Mouse (Mus musculus) embryonic facial prominence, embryonic 14.5 days (tissue): Measurements from ENCODE around the gene Thrb. TPM values are rescaled to one million over a fixed set of nuclear protein-coding genes. Genes with fewer than 3 reads are reported as not detected.

ENCODE experiments used
- ATAC-seq: fragments of 200-750 bp; cut with Nextera tagmentation; 2 replicates; pipeline ENCODE4 v1.8.0; 2017; ENCODE audit warnings: low read depth, moderate number of reproducible peaks, moderate TSS enrichment
- DNase-seq: peaks from one replicate; pipeline ENCODE4 v3.0.0-alpha.2; 2015; ENCODE audit warnings: low spot score
- H3K27ac ChIP-seq: fragments of 300-500 bp; sonication (generic); replicated peaks from 2 replicates; pipeline ENCODE4 v1.5.1; 2014; ENCODE audit warnings: low read depth, mild to moderate bottlenecking, low read length, moderate library complexity
- H3K27me3 ChIP-seq: fragments of 300-500 bp; sonication (generic); replicated peaks from 2 replicates; pipeline ENCODE4 v1.6.1; 2014; ENCODE audit warnings: low read length; ENCODE audit not compliant: control insufficient read depth, insufficient read depth
- H3K36me3 ChIP-seq: fragments of 300-500 bp; sonication (generic); 2 replicates; pipeline ENCODE4 v1.6.1; 2014; ENCODE audit warnings: low read length, mixed read lengths; ENCODE audit not compliant: control insufficient read depth, insufficient read depth
- H3K4me1 ChIP-seq: fragments of 300-500 bp; sonication (generic); 2 replicates; pipeline ENCODE4 v1.6.1; 2014; ENCODE audit warnings: antibody characterized with exemption, low read length; ENCODE audit not compliant: control insufficient read depth, insufficient read depth
- H3K4me2 ChIP-seq: fragments of 300-500 bp; sonication (generic); 2 replicates; pipeline ENCODE4 v1.6.1; 2014; ENCODE audit warnings: low read depth, mild to moderate bottlenecking, low read length, moderate library complexity, mixed read lengths
- H3K4me3 ChIP-seq: fragments of 300-500 bp; sonication (generic); 2 replicates; pipeline ENCODE4 v1.5.1; 2014; ENCODE audit warnings: low read depth, mild to moderate bottlenecking, low read length
- H3K9ac ChIP-seq: fragments of 300-500 bp; sonication (generic); 2 replicates; pipeline ENCODE4 v1.6.1; 2014; ENCODE audit warnings: low read depth, mild to moderate bottlenecking, low read length, moderate library complexity, mixed read lengths
- H3K9me3 ChIP-seq: fragments of 300-500 bp; sonication (generic); 2 replicates; pipeline ENCODE4 v1.6.1; 2016; ENCODE audit warnings: low read length; ENCODE audit not compliant: control insufficient read depth
- WGBS: fragments of 180-500 bp; shearing (Covaris S2); extraction: QIAGEN DNeasy Blood & Tissue Kit; methylation state at CpG from one replicate; pipeline ENCODE4 v1.1.7; 2014; 5-methylcytosine and 5-hydroxymethylcytosine counted together
- polyA plus RNA-seq: library from polyadenylated mRNA; unstranded; fragments of >200 nt; fragmentation: Nextera tagmentation; extraction: Ambion mirVana; gene quantifications from 2 replicates; pipeline ENCODE4 v1.2.1, GENCODE M21; 2014

The Thrb gene
- polyA plus RNA-seq, 1 experiment from 2014 or later: 3.3 TPM

GRCm38 (mm10) chr14:17726906-17727305, 66.8 kb downstream of the Thrb start:
- Histone ChIP-seq H3K4me1 (no peaks in the 10 kb centered on the region), H3K4me2 (no peak overlapping the region), H3K36me3 (no peaks in the 10 kb centered on the region), H3K4me3 (no peak overlapping the region), H3K27ac (no peak overlapping the region), H3K27me3 (no peaks in the 10 kb centered on the region), H3K9ac (no peak overlapping the region), H3K9me3 (no peaks in the 10 kb centered on the region)
- no peak for DNase-seq
- no peak for ATAC-seq
- 39% methylated on average over 1 of the region's 1 CpGs for WGBS

GRCm38 (mm10) chr14:17727878-17728277, 67.8 kb downstream of the Thrb start:
- no peaks in the 10 kb centered on the region for H3K4me1 ChIP-seq
- 70% methylated on average over 4 of the region's 4 CpGs for WGBS
- H3K27me3 ChIP-seq: no peaks in the 10 kb centered on the region
- H3K9ac ChIP-seq: no peak overlapping the region
- H3K4me3 ChIP-seq: no peak overlapping the region
- H3K36me3 ChIP-seq: no peaks in the 10 kb centered on the region
- no peaks in the 10 kb centered on the region for H3K9me3 ChIP-seq
- no peak overlapping the region for H3K4me2 ChIP-seq
- ATAC-seq (no peak), DNase-seq (no peak)
- H3K27ac ChIP-seq: no peak overlapping the region

GRCm38 (mm10) chr14:17728889-17729288, 68.8 kb downstream of the Thrb start:
- no peaks in the 10 kb centered on the region for H3K27me3 ChIP-seq
- 74% methylated on average over 2 of the region's 2 CpGs for WGBS
- ATAC-seq: no peak; the same call in 1 of the 2 replicates
- H3K4me2 ChIP-seq: no peak overlapping the region
- H3K9ac ChIP-seq: no peak overlapping the region
- DNase-seq: no peak
- no peak overlapping the region for H3K4me3 ChIP-seq
- H3K36me3 ChIP-seq: no peaks in the 10 kb centered on the region
- no peak overlapping the region for H3K27ac ChIP-seq
- no peaks in the 10 kb centered on the region for H3K9me3 ChIP-seq
- H3K4me1 ChIP-seq: no peaks in the 10 kb centered on the region

- Histone ChIP-seq H3K27ac (no peak overlapping the region), H3K9ac (no peak overlapping the region), H3K4me3 (no peak overlapping the region), H3K9me3 (no peaks in the 10 kb centered on the region), H3K27me3 (no peaks in the 10 kb centered on the region), H3K4me1 (no peaks in the 10 kb centered on the region), H3K4me2 (no peak overlapping the region), H3K36me3 (no peaks in the 10 kb centered on the region)
- ATAC-seq: no peak
- 10% methylated on average over 2 of the region's 2 CpGs for WGBS
- no peak for DNase-seq
Measured at GRCm38 (mm10) chr14:17731020-17731419, 71.0 kb downstream of the Thrb start.

GRCm38 (mm10) chr14:17733077-17733778, 73.2 kb downstream of the Thrb start:
- Histone ChIP-seq H3K4me1 (no peaks in the 10 kb centered on the region), H3K9me3 (no peaks in the 10 kb centered on the region), H3K4me2 (no peak overlapping the region), H3K4me3 (no peak overlapping the region), H3K36me3 (no peaks in the 10 kb centered on the region), H3K9ac (no peak overlapping the region), H3K27ac (no peak overlapping the region), H3K27me3 (no peaks in the 10 kb centered on the region)
- ATAC-seq (no peak), DNase-seq (no peak)
- 78% methylated on average over 2 of the region's 2 CpGs for WGBS

- Histone ChIP-seq H3K9me3 (no peaks in the 10 kb centered on the region), H3K27me3 (no peaks in the 10 kb centered on the region), H3K9ac (no peak overlapping the region), H3K4me3 (no peak overlapping the region), H3K27ac (no peak overlapping the region), H3K4me1 (no peaks in the 10 kb centered on the region), H3K36me3 (no peaks in the 10 kb centered on the region), H3K4me2 (no peak overlapping the region)
- ATAC-seq: peak; percentile 80; the same call in 1 of the 2 replicates
- DNase-seq: peak; percentile 61
- WGBS: 48% methylated on average over 2 of the region's 2 CpGs
Measured at GRCm38 (mm10) chr14:17733779-17734137, 73.7 kb downstream of the Thrb start.

GRCm38 (mm10) chr14:17735440-17735839, 75.4 kb downstream of the Thrb start:
- H3K27ac ChIP-seq: no peak overlapping the region
- no peak for DNase-seq
- no peak overlapping the region for H3K9ac ChIP-seq
- H3K9me3 ChIP-seq: no peaks in the 10 kb centered on the region
- H3K4me1 ChIP-seq: no peaks in the 10 kb centered on the region
- no peak for ATAC-seq
- H3K36me3 ChIP-seq: no peaks in the 10 kb centered on the region
- WGBS: 69% methylated on average over 6 of the region's 6 CpGs
- H3K27me3 ChIP-seq: no peaks in the 10 kb centered on the region
- H3K4me3 ChIP-seq: no peak overlapping the region
- H3K4me2 ChIP-seq: no peak overlapping the region

- DNase-seq (no peak), ATAC-seq (no peak)
- no peak overlapping the region for H3K4me2 ChIP-seq
- H3K4me1 ChIP-seq: peaks cover 10% of the 10 kb centered on the region
- no peaks in the 10 kb centered on the region for H3K36me3 ChIP-seq
- H3K4me3 ChIP-seq: no peak overlapping the region
- H3K9ac ChIP-seq: no peak overlapping the region
- no peak overlapping the region for H3K27ac ChIP-seq
- 28% methylated on average over 3 of the region's 3 CpGs for WGBS
- no peaks in the 10 kb centered on the region for H3K9me3 ChIP-seq
- H3K27me3 ChIP-seq: no peaks in the 10 kb centered on the region
Measured at GRCm38 (mm10) chr14:17740903-17741302, 80.8 kb downstream of the Thrb start.

- H3K9ac ChIP-seq: no peak overlapping the region
- no peaks in the 10 kb centered on the region for H3K27me3 ChIP-seq
- no peak overlapping the region for H3K27ac ChIP-seq
- ATAC-seq: no peak
- DNase-seq: no peak
- H3K4me1 ChIP-seq: peaks cover 10% of the 10 kb centered on the region
- no peak overlapping the region for H3K4me3 ChIP-seq
- H3K9me3 ChIP-seq: no peaks in the 10 kb centered on the region
- no peak overlapping the region for H3K4me2 ChIP-seq
- H3K36me3 ChIP-seq: no peaks in the 10 kb centered on the region
- 69% methylated on average over 2 of the region's 2 CpGs for WGBS
Measured at GRCm38 (mm10) chr14:17742264-17742663, 82.2 kb downstream of the Thrb start.
